Mouse (Mus musculus): ENCODE measurements around the gene Ifne. TPM values are rescaled to one million over a fixed set of nuclear protein-coding genes. Genes with fewer than 3 reads are reported as not detected.

Ifne gene
- polyA plus RNA-seq (2016; fragmentation: Nextera tagmentation; extraction: Ambion mirVana) = not detected in 2 replicates

DNA sequence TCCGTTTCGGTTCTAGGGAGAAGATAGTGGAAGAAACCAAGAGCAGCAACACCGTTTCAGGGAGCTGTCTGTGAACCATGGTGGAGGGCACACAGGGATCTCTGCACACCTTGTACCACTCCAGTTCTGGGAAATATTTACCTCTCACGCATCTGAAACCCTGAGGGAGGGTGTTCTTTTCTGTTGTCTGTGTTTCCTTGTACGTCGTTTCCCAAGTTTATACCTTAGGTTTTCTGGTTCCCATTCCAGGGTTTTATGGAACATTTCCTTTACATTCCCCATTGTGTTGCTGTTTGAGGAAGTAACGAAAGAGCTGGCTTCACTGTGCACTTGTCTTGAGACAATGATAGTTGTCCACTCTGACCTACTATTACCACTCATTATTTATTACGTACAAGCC is at the start of gene Ifne:
TSS of gene Ifne (minus strand) at position 101 of the 400 bp plus-strand sequence.
- WGBS = 87% methylated on average over 8 of the region's 8 CpGs
- Histone ChIP-seq H3K27me3 (replicated peaks; ENCODE audit: low read depth, poor library complexity, severe bottlenecking) (no peaks in the 10 kb centered on the region), H3K27ac (replicated peaks) (no peak within 1 kb of the TSS), H3K4me3 (no peak within 1 kb of the TSS), H3K4me1 (peaks cover 4% of the 10 kb centered on the region; the same call in 1 of the 2 replicates), H3K36me3 (replicated peaks) (no peaks in the 10 kb centered on the region), H3K9me3 (no peaks in the 10 kb centered on the region)
- no peak for DNase-seq (ENCODE audit: low spot score)

DNA sequence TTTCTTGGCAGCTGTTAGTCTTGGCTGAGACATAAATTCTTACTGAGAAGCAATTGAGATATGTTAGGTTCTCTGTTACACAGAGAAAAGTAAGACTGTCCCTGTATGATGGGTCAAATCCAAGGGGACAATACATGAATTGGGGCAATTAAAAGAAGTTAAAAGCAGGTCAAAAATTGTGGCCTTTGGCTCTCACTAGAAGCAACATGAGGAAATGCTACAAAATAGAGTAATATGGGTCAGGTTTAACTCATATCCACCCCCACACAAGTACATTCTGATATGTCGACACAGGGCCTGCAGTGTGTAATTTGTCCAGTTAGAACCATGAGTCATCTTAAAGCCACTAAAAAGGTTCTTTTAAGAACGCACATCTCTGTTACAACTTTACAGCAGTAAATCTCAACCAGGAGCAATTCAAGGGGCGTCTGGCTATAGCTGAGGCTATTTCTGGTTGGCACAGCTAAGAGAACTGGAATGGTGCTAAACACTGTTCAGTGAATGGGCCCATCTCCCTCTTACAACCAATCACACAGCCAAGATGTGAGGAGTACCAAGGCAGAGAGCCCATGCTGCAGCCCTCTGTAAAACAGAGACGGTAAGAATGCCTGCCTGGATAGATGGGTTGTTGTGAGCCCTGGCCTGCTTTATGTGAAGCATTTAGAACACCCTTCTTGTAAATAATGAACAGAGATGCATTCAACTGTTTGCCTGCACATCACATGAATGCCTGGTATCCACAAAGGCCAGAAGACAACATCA is 48.5 kb upstream of the Ifne start:
- no peak overlapping the region for H3K27ac ChIP-seq (replicated peaks)
- no peaks in the 10 kb centered on the region for H3K9me3 ChIP-seq
- H3K4me1 ChIP-seq = no peaks in the 10 kb centered on the region
- H3K4me3 ChIP-seq = no peak overlapping the region
- WGBS = 83% methylated on average over 4 of the region's 4 CpGs
- no peaks in the 10 kb centered on the region for H3K27me3 ChIP-seq (replicated peaks; ENCODE audit: low read depth, poor library complexity, severe bottlenecking)
- H3K36me3 ChIP-seq (replicated peaks) = no peaks in the 10 kb centered on the region
- DNase-seq (ENCODE audit: low spot score) = no peak

DNA sequence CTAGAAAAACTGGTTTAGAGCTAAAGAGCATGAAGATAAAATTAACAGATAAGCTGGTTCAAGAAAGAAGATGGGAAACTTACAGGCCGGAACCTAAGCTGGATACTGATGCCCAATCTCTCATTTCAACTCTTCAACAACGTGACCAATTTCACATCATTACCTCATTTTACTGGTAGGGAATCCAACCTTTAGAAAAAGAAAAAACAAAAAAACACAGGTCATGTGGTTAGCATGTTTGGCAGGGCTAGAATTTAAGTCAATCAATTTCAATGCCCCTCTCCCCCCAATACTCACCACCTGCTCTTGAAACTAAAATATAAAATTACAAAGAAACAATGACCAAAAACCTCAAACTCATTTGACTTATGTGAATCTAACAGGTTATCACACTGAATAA is 47.8 kb upstream of the Ifne start:
- no peak for DNase-seq (ENCODE audit: low spot score)
- Histone ChIP-seq H3K27ac (replicated peaks) (no peak overlapping the region), H3K4me3 (no peak overlapping the region), H3K4me1 (no peaks in the 10 kb centered on the region), H3K27me3 (replicated peaks; ENCODE audit: low read depth, poor library complexity, severe bottlenecking) (no peaks in the 10 kb centered on the region), H3K36me3 (replicated peaks) (no peaks in the 10 kb centered on the region), H3K9me3 (no peaks in the 10 kb centered on the region)
- 83% methylated on average over 2 of the region's 2 CpGs for WGBS

DNA sequence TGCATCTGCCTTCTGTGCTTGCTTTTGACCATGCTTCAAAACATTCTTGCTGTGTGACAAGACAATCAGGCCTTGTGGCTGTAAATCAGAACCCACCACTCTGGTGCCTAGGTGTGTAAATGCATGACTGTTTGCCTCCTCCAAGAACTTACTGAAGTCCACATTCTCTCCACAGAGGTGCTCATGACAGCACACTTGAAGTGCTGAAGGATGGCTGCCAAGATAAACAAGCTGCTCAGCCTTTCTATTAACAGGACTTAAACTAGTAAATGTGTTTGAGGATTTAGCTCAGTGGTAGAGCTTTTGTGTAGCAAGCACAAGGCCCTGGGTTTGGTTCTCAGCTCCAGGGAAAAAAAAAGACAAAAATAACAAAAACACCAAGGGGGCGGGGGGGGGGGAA is 46.6 kb upstream of the Ifne start:
- Histone ChIP-seq H3K27me3 (replicated peaks; ENCODE audit: low read depth, poor library complexity, severe bottlenecking) (no peaks in the 10 kb centered on the region), H3K4me3 (no peak overlapping the region), H3K9me3 (no peaks in the 10 kb centered on the region), H3K4me1 (no peaks in the 10 kb centered on the region), H3K36me3 (replicated peaks) (no peaks in the 10 kb centered on the region), H3K27ac (replicated peaks) (no peak overlapping the region)
- DNase-seq (ENCODE audit: low spot score) = no peak
- WGBS = 78% methylated on average over 1 of the region's 1 CpGs

DNA sequence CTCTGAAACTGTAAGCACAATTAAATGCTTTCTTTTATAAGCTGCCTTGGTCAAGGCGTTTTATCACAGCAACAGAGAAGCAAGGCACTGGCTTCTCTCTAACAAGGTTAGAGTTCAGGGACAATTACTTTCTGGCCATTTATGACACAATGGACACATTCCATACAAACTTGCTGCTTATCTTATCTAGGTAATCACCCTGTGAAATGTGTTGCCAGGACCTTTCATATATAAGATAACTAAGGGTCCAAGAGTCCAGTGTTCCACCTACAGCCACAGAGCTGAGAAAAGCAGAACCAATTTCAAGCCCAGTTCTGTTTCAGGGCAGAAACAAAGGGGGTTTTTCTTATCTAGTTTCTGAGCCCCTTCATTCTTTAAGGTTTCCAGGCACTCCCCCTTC is 46.1 kb upstream of the Ifne start:
- Histone ChIP-seq H3K9me3 (no peaks in the 10 kb centered on the region), H3K36me3 (replicated peaks) (no peaks in the 10 kb centered on the region), H3K27ac (replicated peaks) (no peak overlapping the region), H3K4me1 (no peaks in the 10 kb centered on the region), H3K4me3 (no peak overlapping the region), H3K27me3 (replicated peaks; ENCODE audit: low read depth, poor library complexity, severe bottlenecking) (no peaks in the 10 kb centered on the region)
- WGBS = 91% methylated on average over 1 of the region's 1 CpGs
- no peak for DNase-seq (ENCODE audit: low spot score)

DNA sequence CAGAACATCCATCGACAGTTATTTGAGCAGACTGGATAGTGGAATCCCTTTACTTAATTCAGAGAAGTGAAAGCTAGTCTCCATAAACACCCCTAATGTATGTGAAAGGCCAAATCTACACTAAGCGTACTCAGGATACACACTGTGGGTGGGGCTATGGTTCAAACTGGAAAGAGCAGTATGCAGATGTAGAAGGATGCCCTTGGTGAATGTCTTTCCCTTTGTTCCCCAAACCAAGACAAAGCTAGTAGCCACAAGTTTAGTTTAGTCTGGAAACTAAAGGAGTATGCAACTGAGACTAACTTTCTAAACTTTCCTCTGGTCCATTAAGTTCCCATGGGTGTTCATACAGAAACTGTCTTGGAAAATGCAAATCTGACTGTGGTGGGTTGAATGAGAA is 45.5 kb upstream of the Ifne start:
- H3K4me3 ChIP-seq = no peak overlapping the region
- 92% methylated on average over 2 of the region's 2 CpGs for WGBS
- H3K36me3 ChIP-seq (replicated peaks) = no peaks in the 10 kb centered on the region
- H3K9me3 ChIP-seq = no peaks in the 10 kb centered on the region
- H3K27me3 ChIP-seq (replicated peaks; ENCODE audit: low read depth, poor library complexity, severe bottlenecking) = no peaks in the 10 kb centered on the region
- no peak for DNase-seq (ENCODE audit: low spot score)
- no peak overlapping the region for H3K27ac ChIP-seq (replicated peaks)
- no peaks in the 10 kb centered on the region for H3K4me1 ChIP-seq

DNA sequence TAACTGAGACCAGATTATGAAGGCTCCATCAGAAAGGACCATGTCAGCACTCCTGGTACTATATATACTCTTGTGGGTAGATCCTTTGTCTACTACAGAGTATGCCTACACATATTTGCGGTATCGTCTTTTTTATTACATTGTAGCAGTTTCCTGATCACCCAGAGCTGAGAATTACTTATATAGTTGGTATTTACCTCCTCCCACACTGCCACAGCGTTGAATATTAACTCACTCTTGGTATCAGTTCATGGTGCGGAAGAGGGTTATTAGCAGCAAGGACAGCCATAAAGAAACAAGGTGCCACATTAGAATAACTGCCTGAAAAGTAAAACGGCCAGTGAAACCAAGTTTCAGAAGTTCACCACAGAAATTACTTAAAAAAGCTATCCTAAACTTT is 41.3 kb upstream of the Ifne start:
- H3K4me3 ChIP-seq = no peak overlapping the region
- H3K9me3 ChIP-seq = no peaks in the 10 kb centered on the region
- no peak overlapping the region for H3K27ac ChIP-seq (replicated peaks)
- no peaks in the 10 kb centered on the region for H3K27me3 ChIP-seq (replicated peaks; ENCODE audit: low read depth, poor library complexity, severe bottlenecking)
- no peak for DNase-seq (ENCODE audit: low spot score)
- WGBS = 92% methylated on average over 5 of the region's 5 CpGs
- no peaks in the 10 kb centered on the region for H3K36me3 ChIP-seq (replicated peaks)
- H3K4me1 ChIP-seq = no peaks in the 10 kb centered on the region

DNA sequence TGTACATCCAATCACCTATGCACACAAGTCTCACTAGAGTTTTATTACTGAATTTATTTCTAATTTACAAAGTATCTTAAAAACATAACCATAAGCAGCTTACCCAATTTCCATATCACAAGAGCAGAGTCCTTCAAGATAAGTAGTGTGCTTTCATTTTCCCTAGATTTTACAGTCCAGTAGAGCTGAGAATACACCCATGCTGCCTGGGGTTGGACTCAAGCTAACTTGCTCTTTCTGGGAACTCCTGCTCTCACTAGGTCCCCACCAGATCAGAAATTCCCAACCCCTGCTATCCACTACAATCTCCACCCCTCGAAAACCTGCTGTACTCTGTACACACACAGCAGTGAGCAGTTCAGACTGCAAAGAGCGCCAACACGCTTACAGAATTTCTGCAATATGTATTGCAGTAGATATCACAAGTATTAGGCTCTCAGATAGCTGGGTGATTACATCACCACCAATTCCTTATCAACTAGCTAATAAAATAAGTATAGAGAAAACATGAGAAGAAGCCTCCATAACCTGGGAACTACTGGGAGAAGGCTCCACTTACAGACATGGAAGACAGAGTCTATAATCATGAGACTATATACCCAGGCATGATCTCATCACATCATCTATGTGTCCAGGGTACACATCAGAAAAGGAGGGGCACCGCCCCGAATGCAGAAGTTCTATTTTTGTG is 37.9 kb upstream of the Ifne start:
- WGBS = 92% methylated on average over 5 of the region's 5 CpGs
- Histone ChIP-seq H3K27ac (replicated peaks) (no peak overlapping the region), H3K4me1 (no peaks in the 10 kb centered on the region), H3K9me3 (no peaks in the 10 kb centered on the region), H3K4me3 (no peak overlapping the region), H3K27me3 (replicated peaks; ENCODE audit: low read depth, poor library complexity, severe bottlenecking) (no peaks in the 10 kb centered on the region), H3K36me3 (replicated peaks) (no peaks in the 10 kb centered on the region)
- DNase-seq (ENCODE audit: low spot score) = no peak

DNA sequence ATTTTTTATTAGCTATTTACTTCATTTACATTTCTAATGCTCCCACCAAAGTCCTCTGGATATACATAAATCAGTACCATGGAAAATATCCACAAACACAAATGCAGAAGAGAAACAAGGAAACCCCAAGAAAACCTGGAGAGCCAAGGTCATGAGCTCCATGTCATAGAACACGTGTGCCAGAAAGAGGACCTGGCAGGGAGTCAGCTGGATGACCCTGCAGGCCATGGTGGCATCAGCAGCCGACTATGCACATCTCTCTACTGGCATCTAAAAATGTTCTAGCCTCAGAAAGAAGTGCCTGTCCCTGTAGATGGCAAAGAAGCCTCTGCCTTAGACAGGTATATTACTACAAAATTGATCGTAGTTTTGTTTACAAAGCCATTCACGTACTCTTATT is 36.3 kb upstream of the Ifne start:
- H3K36me3 ChIP-seq (replicated peaks) = no peaks in the 10 kb centered on the region
- 0 out of 2 replicates have a peak, but pooled peaks cover 4% of the 10 kb centered on the region for H3K4me1 ChIP-seq
- H3K9me3 ChIP-seq = no peaks in the 10 kb centered on the region
- WGBS = 81% methylated on average over 4 of the region's 4 CpGs
- H3K4me3 ChIP-seq = no peak overlapping the region
- H3K27me3 ChIP-seq (replicated peaks; ENCODE audit: low read depth, poor library complexity, severe bottlenecking) = no peaks in the 10 kb centered on the region
- DNase-seq (ENCODE audit: low spot score) = no peak
- H3K27ac ChIP-seq (replicated peaks) = no peak overlapping the region

DNA sequence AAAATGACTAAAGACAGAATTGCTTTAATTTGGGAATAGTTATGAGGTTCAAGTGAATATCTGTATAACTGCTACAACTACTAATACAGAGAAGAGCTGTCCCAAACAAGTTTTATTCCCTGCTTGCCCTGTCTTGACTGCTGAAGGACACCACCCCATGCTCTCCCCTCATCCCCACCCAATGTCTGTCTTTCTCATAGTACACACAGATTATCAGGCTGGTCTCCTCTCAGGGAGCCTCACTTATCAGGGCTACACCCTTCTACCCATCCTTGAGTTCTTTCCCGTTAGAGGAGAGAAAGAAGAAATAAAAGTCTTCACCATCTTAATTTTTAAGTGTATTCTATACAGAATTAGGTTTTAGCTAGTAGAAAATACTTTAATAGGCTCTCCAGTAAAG is 34.0 kb upstream of the Ifne start:
- H3K27me3 ChIP-seq (replicated peaks; ENCODE audit: low read depth, poor library complexity, severe bottlenecking) = 0 out of 2 replicates have a peak, but pooled peaks cover 6% of the 10 kb centered on the region
- no peak overlapping the region for H3K4me3 ChIP-seq
- H3K36me3 ChIP-seq (replicated peaks) = no peaks in the 10 kb centered on the region
- H3K9me3 ChIP-seq = no peaks in the 10 kb centered on the region
- H3K27ac ChIP-seq (replicated peaks) = no peak overlapping the region
- 90% methylated on average over 1 of the region's 1 CpGs for WGBS
- 0 out of 2 replicates have a peak, but pooled peaks cover 4% of the 10 kb centered on the region for H3K4me1 ChIP-seq
- DNase-seq (ENCODE audit: low spot score) = no peak

DNA sequence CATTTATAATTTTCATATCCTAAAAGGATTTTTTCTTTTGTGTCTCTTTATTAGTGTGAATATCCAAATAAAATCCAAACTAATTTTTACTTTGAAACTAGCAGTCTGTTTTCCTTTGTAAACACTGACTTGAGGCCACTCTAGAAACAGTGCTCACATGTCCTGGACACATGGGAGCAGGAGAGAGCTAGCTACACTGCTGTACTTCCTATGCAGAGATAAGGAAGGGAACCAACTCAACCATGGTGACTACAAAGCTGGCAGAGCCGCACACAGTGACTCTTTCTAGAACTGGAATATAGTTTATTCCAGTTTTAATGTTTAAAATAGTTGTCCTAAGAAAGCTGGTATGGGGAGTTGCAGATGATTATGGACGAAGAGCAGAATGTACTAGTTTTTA is 32.9 kb upstream of the Ifne start:
- WGBS = 90% methylated on average over 2 of the region's 2 CpGs
- no peak overlapping the region for H3K4me3 ChIP-seq

DNA sequence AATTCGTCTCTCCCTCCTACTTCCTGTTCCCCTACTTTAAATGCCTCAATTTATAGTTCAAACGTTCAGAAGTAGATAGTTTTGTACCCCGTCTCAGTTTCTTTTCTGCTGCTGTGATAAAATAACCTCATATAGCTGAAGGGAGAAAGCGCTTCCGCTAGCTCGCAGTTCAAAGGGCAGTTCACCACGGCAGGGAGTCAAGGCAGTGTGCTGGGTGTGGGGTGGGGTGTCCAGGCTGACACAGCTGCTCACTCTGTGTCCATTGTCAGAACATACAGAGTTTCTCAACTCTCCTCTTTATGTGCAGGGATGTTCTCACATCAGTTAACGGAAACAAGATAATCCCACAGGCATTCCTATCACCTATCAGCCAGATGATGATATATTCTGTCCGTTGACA is 32.2 kb upstream of the Ifne start:
- WGBS = 64% methylated on average over 9 of the region's 9 CpGs

More for the DNA sequence above, 32.9 kb upstream of the Ifne start:
- no peak for DNase-seq (ENCODE audit: low spot score)
- Histone ChIP-seq H3K27me3 (replicated peaks; ENCODE audit: low read depth, poor library complexity, severe bottlenecking) (0 out of 2 replicates have a peak, but pooled peaks cover 6% of the 10 kb centered on the region), H3K4me1 (peaks cover 5% of the 10 kb centered on the region; the same call in 1 of the 2 replicates), H3K36me3 (replicated peaks) (no peaks in the 10 kb centered on the region), H3K27ac (replicated peaks) (no peak overlapping the region), H3K9me3 (no peaks in the 10 kb centered on the region)

More for the DNA sequence above, 32.2 kb upstream of the Ifne start:
- Histone ChIP-seq H3K4me1 (peaks cover 10% of the 10 kb centered on the region; the same call in 1 of the 2 replicates), H3K27me3 (replicated peaks; ENCODE audit: low read depth, poor library complexity, severe bottlenecking) (0 out of 2 replicates have a peak, but pooled peaks cover 6% of the 10 kb centered on the region), H3K4me3 (no peak overlapping the region), H3K36me3 (replicated peaks) (no peaks in the 10 kb centered on the region), H3K9me3 (no peaks in the 10 kb centered on the region), H3K27ac (replicated peaks) (no peak overlapping the region)
- DNase-seq (ENCODE audit: low spot score) = no peak

Measured in embryonic facial prominence, embryonic 10.5 days (tissue).